Mouse (Mus musculus): ENCODE results near the gene Pigu.

GRCm38 (mm10) chr2:155380261-155381059 is 23.2 kb upstream of the Pigu start, which contains the start of gene Trp53inp2:
- TF ChIP-seq POLR2A (IDR thresholded peaks at IDR 0.05; ENCODE audit: extremely low read depth, insufficient read depth, low read length) (no peak), CTCF (IDR thresholded peaks at IDR 0.05; ENCODE audit: extremely low read depth, insufficient read depth, low read length) (no peak)
